Mouse (Mus musculus): ENCODE data around the gene Fgfrl1. TPM values are rescaled to one million over a fixed set of nuclear protein-coding genes. Genes with fewer than 3 reads are reported as not detected.
A peak's percentile ranks its signal among the peaks of the same experiment; 100 is the strongest.

The Fgfrl1 gene
- polyA plus RNA-seq, 1 experiment from 2014 or later, result 38.1 TPM

DNA sequence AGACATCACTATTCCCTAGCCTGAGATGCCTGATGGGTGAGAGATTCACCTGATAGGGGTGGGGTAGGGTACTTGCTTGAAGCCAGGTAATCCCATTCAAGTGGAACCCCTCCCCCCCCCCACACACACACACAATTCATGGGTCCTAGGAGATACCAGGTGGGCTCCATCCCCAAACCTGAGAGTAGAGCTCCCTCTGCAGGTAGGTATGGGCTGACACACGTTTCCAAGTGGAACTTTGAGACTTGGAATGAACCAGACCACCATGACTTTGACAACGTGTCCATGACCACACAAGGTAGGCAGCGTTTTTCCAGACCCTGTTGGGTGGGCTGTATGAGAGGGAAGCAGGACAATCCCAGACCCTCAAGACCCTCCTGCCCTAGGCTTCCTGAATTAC is 12.3 kb upstream of the Fgfrl1 start:
- ATAC-seq (ENCODE audit: insufficient number of reproducible peaks, low FRiP score, low TSS enrichment, low read depth) (no peak), DNase-seq (ENCODE audit: low spot score) (no peak)
- peaks cover 7% of the 10 kb centered on the region for H3K4me1 ChIP-seq (ENCODE audit: control insufficient read depth, insufficient read depth, low read length)
- H3K4me2 ChIP-seq (ENCODE audit: low read depth, severe bottlenecking), result no peak overlapping the region
- H3K9ac ChIP-seq (ENCODE audit: low read length), result no peak overlapping the region
- H3K36me3 ChIP-seq (ENCODE audit: control insufficient read depth, insufficient read depth, low read length), result no peaks in the 10 kb centered on the region
- H3K9me3 ChIP-seq (ENCODE audit: control insufficient read depth, low read length), result no peaks in the 10 kb centered on the region
- H3K27ac ChIP-seq (replicated peaks; ENCODE audit: low read depth, low read length), result no peak overlapping the region
- H3K4me3 ChIP-seq (ENCODE audit: low read depth, low read length), result no peak overlapping the region
- 50% methylated on average over 3 of the region's 3 CpGs for WGBS
- no peaks in the 10 kb centered on the region for H3K27me3 ChIP-seq (ENCODE audit: control insufficient read depth, insufficient read depth, low read length)

DNA sequence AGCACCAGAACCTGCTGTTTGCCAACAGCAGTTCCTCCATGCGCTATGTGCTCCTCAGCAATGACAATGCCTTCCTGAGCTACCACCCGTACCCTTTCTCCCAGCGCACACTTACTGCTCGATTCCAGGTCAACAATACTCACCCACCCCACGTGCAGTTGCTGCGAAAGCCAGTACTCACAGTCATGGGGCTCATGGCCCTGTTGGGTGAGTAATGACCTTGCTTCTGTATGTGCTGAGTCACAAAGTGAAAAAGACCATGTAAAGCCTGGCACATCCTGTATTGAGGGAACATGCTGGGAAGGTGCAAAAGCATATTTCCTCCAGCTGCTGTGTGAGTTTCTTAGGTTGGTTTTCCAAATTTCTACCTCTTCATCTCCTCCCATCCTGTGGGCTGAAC is 11.3 kb upstream of the Fgfrl1 start:
- Histone ChIP-seq H3K4me2 (ENCODE audit: low read depth, severe bottlenecking) (no peak overlapping the region), H3K36me3 (ENCODE audit: control insufficient read depth, insufficient read depth, low read length) (no peaks in the 10 kb centered on the region), H3K27me3 (ENCODE audit: control insufficient read depth, insufficient read depth, low read length) (no peaks in the 10 kb centered on the region), H3K9me3 (ENCODE audit: control insufficient read depth, low read length) (no peaks in the 10 kb centered on the region), H3K27ac (replicated peaks; ENCODE audit: low read depth, low read length) (no peak overlapping the region), H3K4me3 (ENCODE audit: low read depth, low read length) (no peak overlapping the region), H3K9ac (ENCODE audit: low read length) (no peak overlapping the region), H3K4me1 (ENCODE audit: control insufficient read depth, insufficient read depth, low read length) (peaks cover 7% of the 10 kb centered on the region)
- 93% methylated on average over 6 of the region's 6 CpGs for WGBS
- DNase-seq (ENCODE audit: low spot score) (no peak), ATAC-seq (ENCODE audit: insufficient number of reproducible peaks, low FRiP score, low TSS enrichment, low read depth) (no peak)

- H3K9me3 ChIP-seq (ENCODE audit: control insufficient read depth, low read length), result no peaks in the 10 kb centered on the region
- H3K4me1 ChIP-seq (ENCODE audit: control insufficient read depth, insufficient read depth, low read length), result peaks cover 15% of the 10 kb centered on the region
- no peak overlapping the region for H3K27ac ChIP-seq (replicated peaks; ENCODE audit: low read depth, low read length)
- no peak overlapping the region for H3K4me3 ChIP-seq (ENCODE audit: low read depth, low read length)
- no peak for ATAC-seq (ENCODE audit: insufficient number of reproducible peaks, low FRiP score, low TSS enrichment, low read depth)
- 79% methylated on average over 5 of the region's 5 CpGs for WGBS
- no peaks in the 10 kb centered on the region for H3K27me3 ChIP-seq (ENCODE audit: control insufficient read depth, insufficient read depth, low read length)
- DNase-seq (ENCODE audit: low spot score), result no peak
- H3K36me3 ChIP-seq (ENCODE audit: control insufficient read depth, insufficient read depth, low read length), result no peaks in the 10 kb centered on the region
- no peak overlapping the region for H3K4me2 ChIP-seq (ENCODE audit: low read depth, severe bottlenecking)
- H3K9ac ChIP-seq (ENCODE audit: low read length), result no peak overlapping the region
Measured at GRCm38 (mm10) chr5:108689091-108689490, 3.1 kb upstream of the Fgfrl1 start.

DNA sequence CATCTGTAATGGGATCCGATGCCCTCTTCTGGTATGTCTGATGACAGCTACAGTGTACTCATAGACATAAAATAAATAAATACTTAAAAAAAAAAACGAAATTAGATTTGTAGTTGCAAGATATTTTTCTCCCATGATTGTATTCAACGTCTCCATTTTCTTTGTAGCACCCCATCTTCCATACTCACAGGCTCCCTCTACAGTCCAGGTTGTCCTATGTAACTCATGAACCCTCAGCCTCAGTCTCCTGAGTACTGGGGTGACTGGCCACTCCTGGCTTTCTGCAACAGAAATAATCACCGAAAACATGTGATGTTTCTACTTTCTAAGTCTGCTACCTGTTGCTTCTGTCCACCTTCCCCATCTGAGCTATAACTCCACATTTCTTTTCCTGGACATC is 1.0 kb upstream of the Fgfrl1 start:
- WGBS, result 74% methylated on average over 4 of the region's 4 CpGs
- ATAC-seq (ENCODE audit: insufficient number of reproducible peaks, low FRiP score, low TSS enrichment, low read depth), result no peak
- Histone ChIP-seq H3K27me3 (ENCODE audit: control insufficient read depth, insufficient read depth, low read length) (no peaks in the 10 kb centered on the region), H3K4me3 (ENCODE audit: low read depth, low read length) (no peak overlapping the region), H3K4me1 (ENCODE audit: control insufficient read depth, insufficient read depth, low read length) (peaks cover 25% of the 10 kb centered on the region), H3K9me3 (ENCODE audit: control insufficient read depth, low read length) (no peaks in the 10 kb centered on the region), H3K36me3 (ENCODE audit: control insufficient read depth, insufficient read depth, low read length) (no peaks in the 10 kb centered on the region), H3K27ac (replicated peaks; ENCODE audit: low read depth, low read length) (no peak overlapping the region), H3K9ac (ENCODE audit: low read length) (no peak overlapping the region), H3K4me2 (ENCODE audit: low read depth, severe bottlenecking) (no peak overlapping the region)
- DNase-seq (ENCODE audit: low spot score), result no peak

DNA sequence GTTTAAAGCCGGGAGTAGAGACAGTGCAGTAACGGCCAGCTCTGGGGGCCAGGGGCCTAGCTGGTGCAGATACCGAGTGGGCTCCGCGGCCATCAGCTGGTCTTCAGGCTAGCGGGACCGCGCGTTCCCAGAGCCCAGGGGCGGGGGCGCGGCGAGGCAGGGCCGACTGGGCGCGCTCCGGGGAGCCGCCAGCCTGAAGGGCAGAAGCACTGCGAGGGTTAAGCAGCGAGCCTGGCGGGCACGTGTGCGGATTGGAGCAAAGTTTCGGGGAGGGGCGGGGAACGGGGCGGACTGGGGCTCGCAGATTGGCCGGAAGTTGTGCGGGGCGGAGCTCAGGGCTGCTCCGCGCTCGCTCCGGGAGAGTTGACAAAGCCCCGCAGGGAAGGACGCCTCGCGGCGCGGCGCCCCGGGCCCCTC is 1.7 kb downstream of the Fgfrl1 start:
- peak; percentile 91 for ATAC-seq (ENCODE audit: insufficient number of reproducible peaks, low FRiP score, low TSS enrichment, low read depth)
- peak overlapping the region; percentile 89 for H3K9ac ChIP-seq (ENCODE audit: low read length)
- WGBS, result 0% methylated on average over 27 of the region's 43 CpGs
- H3K27me3 ChIP-seq (ENCODE audit: control insufficient read depth, insufficient read depth, low read length), result no peaks in the 10 kb centered on the region
- H3K4me2 ChIP-seq (ENCODE audit: low read depth, severe bottlenecking), result peak overlapping the region; percentile 74
- H3K27ac ChIP-seq (replicated peaks; ENCODE audit: low read depth, low read length), result peak overlapping the region; percentile 65; the same call in 1 of the 2 replicates
- peak overlapping the region; percentile 86 for H3K4me3 ChIP-seq (ENCODE audit: low read depth, low read length)
- no peaks in the 10 kb centered on the region for H3K36me3 ChIP-seq (ENCODE audit: control insufficient read depth, insufficient read depth, low read length)
- no peaks in the 10 kb centered on the region for H3K9me3 ChIP-seq (ENCODE audit: control insufficient read depth, low read length)
- H3K4me1 ChIP-seq (ENCODE audit: control insufficient read depth, insufficient read depth, low read length), result peaks cover 49% of the 10 kb centered on the region
- DNase-seq (ENCODE audit: low spot score), result peak; percentile 92

DNA sequence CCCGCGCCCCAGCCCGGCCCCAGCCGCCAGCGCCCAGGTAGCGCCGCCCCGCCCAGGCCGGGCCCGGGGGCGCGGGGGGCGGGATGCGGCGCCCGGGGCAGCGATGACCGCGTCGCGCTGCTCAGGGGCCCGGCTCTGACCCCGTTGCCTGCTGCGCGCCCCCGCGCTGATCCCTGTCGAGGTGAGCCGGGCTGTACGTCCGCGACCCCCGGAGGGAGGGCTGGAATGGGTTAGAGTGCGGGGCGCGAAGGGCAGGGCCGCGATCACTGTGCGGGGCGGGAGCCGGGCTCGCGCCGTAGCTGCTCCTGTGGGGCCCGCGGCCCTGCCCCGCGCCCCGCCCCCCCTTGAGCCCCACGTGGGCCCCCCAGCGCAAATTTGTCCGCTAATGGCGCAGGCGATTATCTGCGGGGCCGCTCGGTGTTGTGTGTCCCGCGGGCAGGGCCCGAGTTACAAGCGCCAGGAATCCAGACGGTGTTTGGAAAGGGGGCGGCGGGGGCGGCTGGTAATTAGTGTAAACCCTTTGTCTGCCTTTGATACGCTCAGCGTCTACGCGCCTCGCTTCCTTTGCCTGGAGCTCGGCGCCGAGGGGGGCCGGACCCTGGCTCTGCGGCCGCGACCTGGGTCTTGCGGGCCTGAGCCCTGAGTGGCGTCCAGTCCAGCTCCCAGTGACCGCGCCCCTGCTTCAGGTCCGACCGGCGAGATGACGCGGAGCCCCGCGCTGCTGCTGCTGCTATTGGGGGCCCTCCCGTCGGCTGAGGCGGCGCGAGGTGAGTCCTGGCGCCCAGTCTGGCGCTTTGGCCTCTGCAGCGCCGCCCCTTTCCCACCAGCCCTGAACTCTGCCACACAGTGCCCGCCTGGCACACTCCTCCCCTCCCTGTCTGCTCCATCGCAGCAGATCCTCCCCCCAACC is 2.4 kb downstream of the Fgfrl1 start:
- H3K4me2 ChIP-seq (ENCODE audit: low read depth, severe bottlenecking), result peak overlapping the region; percentile 74
- peak overlapping the region; percentile 86 for H3K4me3 ChIP-seq (ENCODE audit: low read depth, low read length)
- DNase-seq (ENCODE audit: low spot score), result peak; percentile 66
- peak overlapping the region; percentile 89 for H3K9ac ChIP-seq (ENCODE audit: low read length)
- H3K4me1 ChIP-seq (ENCODE audit: control insufficient read depth, insufficient read depth, low read length), result peaks cover 51% of the 10 kb centered on the region
- H3K9me3 ChIP-seq (ENCODE audit: control insufficient read depth, low read length), result no peaks in the 10 kb centered on the region
- ATAC-seq (ENCODE audit: insufficient number of reproducible peaks, low FRiP score, low TSS enrichment, low read depth), result peak; percentile 42
- WGBS, result under 1% methylated on average over 96 of the region's 99 CpGs
- H3K27ac ChIP-seq (replicated peaks; ENCODE audit: low read depth, low read length), result peak overlapping the region; percentile 65
- no peaks in the 10 kb centered on the region for H3K27me3 ChIP-seq (ENCODE audit: control insufficient read depth, insufficient read depth, low read length)
- no peaks in the 10 kb centered on the region for H3K36me3 ChIP-seq (ENCODE audit: control insufficient read depth, insufficient read depth, low read length)

DNA sequence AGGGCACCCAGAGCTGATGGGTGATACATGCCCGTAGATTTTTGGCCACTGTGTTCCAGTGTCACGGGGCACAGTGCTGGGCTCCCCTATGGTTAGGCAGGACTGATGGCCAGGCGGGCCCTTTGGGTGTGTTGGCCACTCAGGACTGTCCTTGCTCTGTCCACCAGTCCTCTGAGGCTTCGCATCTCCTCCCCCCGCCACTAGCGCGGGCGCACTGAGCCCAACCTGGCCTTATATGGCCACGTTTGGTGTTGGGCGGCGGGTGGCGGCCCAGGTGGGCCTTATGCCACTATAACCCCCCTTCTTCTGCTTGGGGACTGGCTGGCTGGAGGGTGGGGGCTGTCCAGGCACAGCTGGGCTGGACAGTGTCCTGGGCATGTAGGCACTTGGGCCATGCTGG is 3.7 kb downstream of the Fgfrl1 start:
- no peak overlapping the region for H3K9ac ChIP-seq (ENCODE audit: low read length)
- 88% methylated on average over 12 of the region's 12 CpGs for WGBS
- H3K27ac ChIP-seq (replicated peaks; ENCODE audit: low read depth, low read length), result no peak overlapping the region
- peaks cover 60% of the 10 kb centered on the region for H3K4me1 ChIP-seq (ENCODE audit: control insufficient read depth, insufficient read depth, low read length)
- H3K36me3 ChIP-seq (ENCODE audit: control insufficient read depth, insufficient read depth, low read length), result no peaks in the 10 kb centered on the region
- H3K4me2 ChIP-seq (ENCODE audit: low read depth, severe bottlenecking), result peak overlapping the region; percentile 74
- ATAC-seq (ENCODE audit: insufficient number of reproducible peaks, low FRiP score, low TSS enrichment, low read depth) (no peak), DNase-seq (ENCODE audit: low spot score) (no peak)
- peak overlapping the region; percentile 86; the same call in 1 of the 2 replicates for H3K4me3 ChIP-seq (ENCODE audit: low read depth, low read length)
- H3K9me3 ChIP-seq (ENCODE audit: control insufficient read depth, low read length), result no peaks in the 10 kb centered on the region
- no peaks in the 10 kb centered on the region for H3K27me3 ChIP-seq (ENCODE audit: control insufficient read depth, insufficient read depth, low read length)

GRCm38 (mm10) chr5:108696542-108696941 is 4.4 kb downstream of the Fgfrl1 start:
- peaks cover 61% of the 10 kb centered on the region for H3K4me1 ChIP-seq (ENCODE audit: control insufficient read depth, insufficient read depth, low read length)

More at GRCm38 (mm10) chr5:108696542-108696941, 4.4 kb downstream of the Fgfrl1 start:
- H3K36me3 ChIP-seq (ENCODE audit: control insufficient read depth, insufficient read depth, low read length), result no peaks in the 10 kb centered on the region
- H3K4me3 ChIP-seq (ENCODE audit: low read depth, low read length), result no peak overlapping the region
- whole genome bisulfite sequencing, result 92% methylated on average over 3 of the region's 3 CpGs
- H3K27me3 ChIP-seq (ENCODE audit: control insufficient read depth, insufficient read depth, low read length), result no peaks in the 10 kb centered on the region
- ATAC-seq (ENCODE audit: insufficient number of reproducible peaks, low FRiP score, low TSS enrichment, low read depth), result no peak
- H3K27ac ChIP-seq (replicated peaks; ENCODE audit: low read depth, low read length), result peak overlapping the region; percentile 77; the same call in 1 of the 2 replicates
- DNase-seq (ENCODE audit: low spot score), result no peak
- H3K9ac ChIP-seq (ENCODE audit: low read length), result no peak overlapping the region
- H3K4me2 ChIP-seq (ENCODE audit: low read depth, severe bottlenecking), result peak overlapping the region; percentile 74; the same call in 1 of the 2 replicates
- H3K9me3 ChIP-seq (ENCODE audit: control insufficient read depth, low read length), result no peaks in the 10 kb centered on the region

Data from limb, embryonic 11.5 days (tissue).